In genomic region chr12:31073412-31074354, GRCm38 (mm10) we compare ENCODE assay signal across 9 mouse cellular contexts. TPM values are rescaled to one million over a fixed set of nuclear protein-coding genes. Genes with fewer than 3 reads are reported as not detected.
A peak's percentile ranks its signal among the peaks of the same experiment; 100 is the strongest.
DNase-seq lines count a peak whose midpoint lies in the region; ATAC-seq lines count a peak whose summit lies in the region.
"Had no signal": no experiment of that assay in that cellular context is flagged by ENCODE, and none has a peak within 500 bp of the region (broad histone marks: within the 10 kb centered on the region; RNA-seq: fewer than 3 reads in every experiment).

Gene Fam110c, plus strand, starts transcription at chr12:31073861.

- no peaks in the 10 kb centered on the region for H3K9me3 ChIP-seq in limb, embryonic 10.5 days (replicated peaks)
- H3K9me3 ChIP-seq in midbrain, embryonic 10.5 days (replicated peaks): no peaks in the 10 kb centered on the region

- peak within 1 kb of the TSS; percentile 60 for H3K4me3 ChIP-seq in limb, embryonic 10.5 days
- peak within 1 kb of the TSS; percentile 63 for H3K4me3 ChIP-seq in midbrain, embryonic 10.5 days

- DNase-seq in gastrocnemius, postnatal 25 days: peak; percentile 8
- DNase-seq in gastrocnemius, adult 18-20 months (ENCODE audit: low spot score): no peak
- DNase-seq in embryo, embryonic 11.5 days (ENCODE audit: low read depth, low spot score): peak; percentile 8
- peak; percentile 9 to 17 for DNase-seq in heart, postnatal 14 days
- peak; percentile 66 for DNase-seq in limb, embryonic 10.5 days (ENCODE audit: low spot score)
- DNase-seq in midbrain, embryonic 10.5 days (ENCODE audit: low spot score): peak; percentile 55
- DNase-seq in testis, postnatal 10 days (ENCODE audit: low spot score): peak; percentile 72

- 2% methylated on average over 50 of the region's 50 CpGs for WGBS in limb, embryonic 10.5 days
- WGBS in midbrain, embryonic 10.5 days: 1% methylated on average over 50 of the region's 50 CpGs

- H3K4me1 ChIP-seq in limb, embryonic 10.5 days: peaks cover 26% of the 10 kb centered on the region
- H3K4me1 ChIP-seq in midbrain, embryonic 10.5 days: peaks cover 19% of the 10 kb centered on the region

- no peak within 1 kb of the TSS for H3K27ac ChIP-seq in limb, embryonic 10.5 days
- peak within 1 kb of the TSS; percentile 52; the same call in 1 of the 2 replicates for H3K27ac ChIP-seq in midbrain, embryonic 10.5 days (replicated peaks)

- intact Hi-C loops in heart, postnatal 14 days (cut with DNase I): no loop called here

- ATAC-seq in frontal cortex, adult (ENCODE audit: low TSS enrichment): no peak
- ATAC-seq: Patski had no signal

- no peaks in the 10 kb centered on the region for H3K36me3 ChIP-seq in limb, embryonic 10.5 days
- no peaks in the 10 kb centered on the region for H3K36me3 ChIP-seq in midbrain, embryonic 10.5 days

- H3K27me3 ChIP-seq in limb, embryonic 10.5 days (ENCODE audit: low read depth, poor library complexity, severe bottlenecking): peaks cover 64% of the 10 kb centered on the region
- H3K27me3 ChIP-seq in midbrain, embryonic 10.5 days (ENCODE audit: low read depth, poor library complexity, severe bottlenecking): peaks cover 61% of the 10 kb centered on the region

RNA-seq across cellular contexts. Expression of gene Fam110c, which starts in this region (rescaled TPM):
- not detected for total RNA-seq in gastrocnemius, postnatal 25 days (2021)
- total RNA-seq in gastrocnemius, adult 18-20 months (2021): under 1 TPM in 1 of 2 experiments, not detected in 1; 0.09 TPM
- under 1 TPM; 0.15 to 0.72 TPM for total RNA-seq in heart, postnatal 14 days (2021)
- polyA plus RNA-seq in limb, embryonic 10.5 days (2016; fragmentation: Nextera tagmentation; extraction: Ambion mirVana): 0.13 and 0.15 TPM in 2 replicates
- 0.25 and 0.30 TPM in 2 replicates for polyA plus RNA-seq in midbrain, embryonic 10.5 days (2016; fragmentation: Nextera tagmentation; extraction: Ambion mirVana)
- polyA plus RNA-seq: Patski had no signal

Comparison
In these comparisons a context has a peak if more than half of its experiments do, and no peak if none do; other contexts are left out.
1. Peak in DNase-seq in gastrocnemius, postnatal 25 days; RNA of the gene not detected or under 1 TPM.
2. Peak in DNase-seq in heart, postnatal 14 days; RNA of the gene not detected or under 1 TPM.
3. Peak in DNase-seq and H3K4me3 ChIP-seq in limb, embryonic 10.5 days; RNA of the gene not detected or under 1 TPM.
4. Peak in DNase-seq, H3K4me3 ChIP-seq and H3K27ac ChIP-seq in midbrain, embryonic 10.5 days; RNA of the gene not detected or under 1 TPM.